Mouse (Mus musculus) ovary, postnatal 36 days (tissue): Measurements from ENCODE around the gene Nabp1.

ENCODE experiments used
- DNase-seq: peaks from one replicate; pipeline ENCODE4 v3.0.0; 2022; ENCODE audit warnings: low spot score, mixed read lengths

Nabp1 gene

DNA sequence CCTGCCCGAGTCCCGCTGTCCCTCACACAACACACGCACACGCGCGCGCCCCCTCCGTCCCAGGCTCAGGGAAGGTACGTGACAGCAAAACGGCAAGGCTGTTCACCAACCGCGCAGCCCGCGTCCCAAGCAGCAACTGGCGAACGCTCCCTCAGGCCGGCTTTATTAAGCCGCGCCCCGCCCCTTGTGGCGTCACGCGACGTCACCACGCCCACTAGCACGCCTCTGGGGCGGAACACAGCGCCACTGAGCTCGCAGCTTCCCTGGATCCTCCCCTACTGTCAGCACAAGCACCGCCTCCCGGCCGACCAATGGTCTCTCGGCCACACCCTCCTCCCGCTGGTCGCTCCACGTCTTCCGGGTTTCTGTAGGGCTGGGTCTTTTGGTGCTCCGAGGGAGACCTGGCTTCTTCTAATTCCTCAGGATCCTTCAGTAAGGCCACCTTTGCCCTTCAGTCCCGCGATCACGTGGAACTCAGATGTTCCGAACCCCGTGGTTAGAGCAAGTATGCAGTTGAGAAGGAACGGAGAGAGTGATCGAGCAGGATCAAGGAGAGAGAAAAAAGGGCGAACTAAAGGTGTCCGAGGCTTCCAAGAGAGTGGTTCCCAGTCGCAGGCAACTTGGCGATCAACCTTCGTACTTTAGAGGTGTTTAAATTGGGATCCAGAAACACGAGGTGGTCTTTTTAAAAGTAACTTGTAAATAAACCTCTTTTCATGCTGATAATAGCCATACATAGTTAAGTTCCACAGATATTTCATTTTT is at the start of gene Nabp1:
Nabp1 (minus strand) TSS at position 164 of the 765 bp plus-strand sequence.
- peak; percentile 99 for DNase-seq

DNA sequence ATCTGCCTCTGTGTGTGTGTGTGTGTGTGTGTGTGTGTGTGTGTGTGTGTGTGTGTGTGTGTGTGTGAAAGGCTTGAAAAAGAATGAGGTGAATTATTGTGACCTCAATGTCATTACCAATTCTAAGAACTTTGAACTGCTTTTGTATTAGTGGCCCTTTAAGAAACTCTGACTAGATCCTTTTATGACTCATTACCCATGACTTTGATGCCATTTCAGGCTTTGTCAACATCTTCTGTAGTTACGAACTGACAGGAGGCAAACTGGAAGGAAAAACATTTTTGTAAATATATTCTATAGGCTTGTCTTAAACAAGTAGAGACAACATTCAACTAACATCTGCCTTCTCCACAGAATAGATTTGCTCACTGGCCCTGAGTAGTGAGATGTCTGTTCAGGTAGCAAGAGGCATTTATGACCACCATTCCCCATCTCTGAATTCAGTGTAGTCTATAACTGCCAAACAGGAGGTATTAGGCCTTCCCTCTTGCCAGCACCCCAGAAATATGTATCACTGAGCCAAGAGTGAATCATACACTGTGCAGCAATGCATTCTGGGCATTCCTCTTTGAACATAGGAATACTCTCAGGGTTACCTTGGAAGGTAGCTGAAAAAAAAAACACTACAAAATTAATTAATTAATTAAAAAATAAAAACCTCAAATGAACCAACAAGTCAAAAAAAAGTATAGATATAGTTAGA is 47.5 kb upstream of the Nabp1 start:
- DNase-seq = no peak

DNA sequence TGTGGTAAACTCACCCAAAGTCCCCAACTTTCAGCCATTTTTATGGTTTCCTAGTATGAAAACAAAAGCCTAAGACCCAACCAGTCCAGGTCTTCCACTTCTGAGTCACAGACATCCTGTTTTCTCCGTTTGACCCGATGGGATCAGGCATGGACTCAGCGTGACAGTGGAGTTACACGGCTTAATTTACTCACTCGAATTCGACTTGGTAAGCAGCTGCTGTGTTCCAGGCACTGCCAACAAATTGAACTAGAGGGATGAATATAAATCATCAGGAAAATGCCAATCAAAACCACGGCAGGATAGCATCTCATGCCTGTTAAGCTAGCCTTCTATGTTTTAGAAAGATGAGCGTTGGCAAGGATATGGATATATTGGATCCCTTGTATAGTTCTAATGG is 43.4 kb upstream of the Nabp1 start:
- no peak for DNase-seq

DNA sequence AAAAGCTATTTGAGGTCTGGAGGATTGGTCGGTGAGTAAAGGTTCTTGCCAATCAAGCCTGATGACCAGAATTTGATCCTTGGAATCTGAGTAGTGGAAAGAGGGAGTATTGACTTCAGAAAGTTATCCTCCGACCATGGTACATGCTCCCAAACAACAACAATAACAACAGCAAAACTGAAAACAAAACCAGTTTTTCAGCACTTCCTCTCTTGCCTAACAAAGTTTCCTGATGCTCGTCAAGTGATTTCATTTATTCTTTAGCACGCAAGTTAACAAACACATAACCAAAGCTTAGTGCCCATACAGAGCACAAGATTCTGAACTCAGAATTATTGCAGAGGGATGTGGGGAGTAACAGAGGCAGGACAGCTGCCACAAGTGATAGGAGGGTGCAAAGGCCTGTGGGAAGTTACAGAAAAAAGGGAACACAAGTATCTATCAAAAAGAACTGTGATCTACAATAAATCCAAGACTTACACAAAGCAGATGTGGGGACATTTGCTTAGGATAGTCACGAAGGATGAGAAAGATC is 42.1 kb upstream of the Nabp1 start:
- DNase-seq = no peak

DNA sequence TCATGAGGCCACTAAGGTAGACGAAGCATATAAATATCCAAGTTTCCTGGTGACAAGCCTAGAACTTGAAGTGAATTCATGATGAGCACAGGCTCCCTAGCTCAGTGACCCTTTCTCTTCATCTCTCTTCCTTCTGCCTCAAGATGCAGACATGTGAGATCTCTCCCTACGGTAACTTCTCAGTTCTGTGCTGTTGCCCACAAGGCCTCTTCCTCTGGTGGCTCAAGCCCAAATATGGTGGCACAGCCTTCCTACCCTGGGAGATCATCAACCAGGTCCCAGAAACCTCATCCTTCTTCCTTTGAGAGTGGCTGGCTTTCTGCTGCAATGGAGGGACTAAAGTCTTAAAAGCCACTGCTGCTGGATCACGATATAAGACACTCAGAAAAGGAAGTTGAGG is 40.9 kb upstream of the Nabp1 start:
- DNase-seq = no peak

DNA sequence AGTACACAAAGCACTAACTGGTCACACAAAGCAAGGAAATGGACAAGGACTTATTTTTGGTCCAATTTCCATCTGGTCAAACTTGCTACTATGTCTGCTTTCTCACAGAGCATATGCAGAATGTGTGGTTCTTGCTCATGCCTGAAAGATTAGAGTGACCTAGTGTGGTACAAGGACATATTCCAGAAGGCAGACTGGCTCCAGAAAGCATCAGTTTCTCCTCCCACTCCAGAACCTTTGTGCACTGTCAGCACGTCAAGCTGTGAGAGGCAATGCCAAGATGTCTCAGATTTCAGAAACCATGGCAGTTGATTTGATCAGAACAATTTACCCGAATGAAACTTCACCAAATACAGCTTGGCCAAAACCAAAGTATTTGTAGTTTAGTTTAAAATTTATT is 37.4 kb upstream of the Nabp1 start:
- no peak for DNase-seq

DNA sequence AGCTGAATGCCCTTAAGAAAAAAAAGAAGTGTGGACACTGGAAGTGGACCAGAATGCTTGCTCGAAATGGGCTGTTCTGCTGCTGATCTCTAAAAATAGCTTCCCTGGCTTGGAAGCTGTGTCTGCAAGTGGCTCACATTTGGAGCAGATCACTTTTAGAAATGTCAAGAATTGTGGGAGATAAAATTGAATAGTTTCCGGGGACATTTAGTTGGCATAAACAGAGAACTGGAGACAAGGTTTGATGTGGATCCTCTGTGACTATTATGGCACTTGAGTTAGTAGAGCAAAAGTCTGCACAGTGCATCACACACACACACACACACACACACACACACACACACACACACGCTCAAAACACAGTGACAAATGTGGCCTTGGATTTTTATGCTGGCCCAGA is 36.8 kb upstream of the Nabp1 start:
- no peak for DNase-seq

DNA sequence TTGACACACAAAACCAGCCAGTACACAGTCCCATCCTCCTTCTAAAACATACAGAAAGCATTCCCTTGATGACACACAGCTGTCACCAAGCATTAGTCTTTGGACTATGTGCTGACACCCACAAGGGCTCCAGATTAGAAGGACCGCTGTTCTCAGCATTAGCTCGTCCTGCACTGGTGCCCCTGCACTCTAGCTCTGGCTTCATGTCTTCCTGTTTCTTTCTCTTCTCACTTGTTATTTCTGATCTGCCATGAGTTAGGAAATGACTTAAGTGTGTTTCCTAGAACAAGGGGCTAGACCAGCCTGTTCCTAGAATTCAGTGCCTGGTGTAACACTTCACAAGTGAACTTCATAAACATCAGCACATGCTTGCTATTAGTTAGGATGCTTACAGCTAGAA is 36.2 kb upstream of the Nabp1 start:
- no peak for DNase-seq

DNA sequence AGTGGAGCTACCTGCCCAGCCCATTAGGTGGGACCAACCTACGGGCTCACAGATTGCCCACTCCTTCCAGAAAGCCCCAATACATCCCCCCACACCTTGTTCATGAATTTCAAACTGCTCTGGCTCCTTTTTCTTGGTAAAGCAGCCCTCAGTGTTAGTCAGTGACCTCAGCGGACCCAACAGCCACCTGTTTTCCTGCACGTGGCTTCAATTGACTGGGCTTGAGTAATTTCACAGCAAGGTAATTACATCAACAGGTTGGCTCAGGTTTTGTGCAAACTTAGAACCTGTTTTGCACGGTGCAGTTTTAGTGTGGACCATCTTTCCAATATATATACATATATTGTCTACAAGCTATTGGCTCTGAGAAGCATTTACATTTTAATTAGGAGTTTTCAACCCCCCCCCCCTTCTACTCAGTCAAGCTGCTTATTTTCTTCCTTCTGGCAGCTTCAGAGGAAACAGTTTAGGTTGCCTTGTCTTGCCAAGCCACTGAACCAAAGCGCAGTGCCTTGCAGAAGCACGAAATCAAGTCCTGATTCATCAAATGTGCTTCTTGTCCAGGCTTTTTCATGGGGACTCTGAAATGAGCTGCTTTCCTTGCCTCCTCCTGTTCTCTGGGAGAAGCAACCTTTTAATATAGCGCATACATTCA is 35.0 kb upstream of the Nabp1 start:
- DNase-seq = no peak

DNA sequence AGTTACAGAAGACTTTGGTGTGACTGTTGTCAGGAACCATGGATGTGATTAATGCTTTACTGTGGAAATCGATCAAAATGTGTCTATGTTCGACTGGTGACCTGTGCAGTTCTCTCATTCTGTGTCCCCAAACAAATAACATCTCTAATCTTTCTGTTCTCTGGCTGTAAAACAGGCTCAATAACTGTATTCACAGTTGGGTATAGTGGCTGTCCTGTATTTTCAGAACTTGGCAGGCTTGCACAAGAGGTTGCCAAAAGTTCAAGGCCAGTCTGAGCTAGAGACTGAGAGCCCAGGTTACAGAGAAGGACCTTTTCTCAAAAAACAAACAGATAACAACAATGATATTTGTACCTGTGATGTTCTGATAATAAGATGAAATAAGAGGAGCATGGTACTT is 34.1 kb upstream of the Nabp1 start:
- no peak for DNase-seq

DNA sequence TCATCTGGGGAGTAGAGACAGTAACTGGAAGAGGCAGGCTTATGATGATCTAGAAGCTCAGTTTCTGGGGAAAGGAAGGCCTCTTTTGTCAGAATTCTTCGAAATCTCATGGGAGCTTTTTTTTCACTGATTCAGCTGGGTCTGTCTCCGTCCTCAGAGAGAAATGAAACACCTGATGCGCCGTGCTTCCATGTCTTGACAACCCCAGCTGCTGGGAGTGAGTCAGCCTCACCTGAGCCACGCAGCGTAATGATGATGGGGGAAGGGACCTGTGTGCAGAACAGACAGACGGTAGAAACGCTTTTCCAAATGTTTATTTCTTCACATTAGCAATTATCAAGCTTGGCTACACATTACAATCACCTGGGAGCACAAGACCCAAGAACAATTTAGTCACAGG is 31.6 kb upstream of the Nabp1 start:
- no peak for DNase-seq

DNA sequence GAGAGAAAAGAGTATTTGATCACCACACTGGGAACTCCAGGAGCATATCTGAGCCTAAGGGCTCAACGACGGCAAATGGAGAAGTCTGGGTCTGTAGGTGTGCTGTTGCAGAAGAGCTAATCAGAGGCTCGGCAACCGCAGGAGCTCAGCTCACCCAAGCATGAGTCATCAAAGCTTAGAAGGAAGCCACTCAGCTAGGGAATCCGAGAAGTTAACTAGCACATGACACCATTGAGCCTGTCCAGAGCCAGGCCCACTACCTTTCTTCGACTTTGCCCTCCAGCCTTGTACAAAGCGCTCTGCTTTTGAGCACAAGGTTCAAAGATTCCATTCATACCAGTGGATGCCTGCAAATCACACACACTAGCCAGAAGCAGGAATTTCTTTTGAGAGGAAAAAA is 30.9 kb upstream of the Nabp1 start:
- no peak for DNase-seq

DNA sequence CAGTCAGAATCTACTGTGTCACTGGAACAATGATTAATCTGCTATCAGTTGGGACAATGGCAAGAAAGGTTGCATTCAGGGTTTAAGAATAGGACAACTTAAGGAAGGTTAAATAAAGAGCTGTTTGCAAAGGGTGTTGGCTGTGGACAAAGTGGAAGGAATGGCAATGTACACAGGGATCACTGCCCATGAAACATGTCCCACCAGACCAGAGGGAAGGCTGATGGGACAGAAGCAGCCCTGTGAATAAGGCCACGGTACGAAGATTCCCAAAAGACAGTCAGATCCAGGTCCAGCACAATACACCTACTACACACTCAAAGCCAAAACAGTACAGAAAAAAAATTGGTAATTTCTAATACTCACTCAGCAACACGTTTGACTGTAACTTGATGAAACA is 30.3 kb upstream of the Nabp1 start:
- DNase-seq = no peak

DNA sequence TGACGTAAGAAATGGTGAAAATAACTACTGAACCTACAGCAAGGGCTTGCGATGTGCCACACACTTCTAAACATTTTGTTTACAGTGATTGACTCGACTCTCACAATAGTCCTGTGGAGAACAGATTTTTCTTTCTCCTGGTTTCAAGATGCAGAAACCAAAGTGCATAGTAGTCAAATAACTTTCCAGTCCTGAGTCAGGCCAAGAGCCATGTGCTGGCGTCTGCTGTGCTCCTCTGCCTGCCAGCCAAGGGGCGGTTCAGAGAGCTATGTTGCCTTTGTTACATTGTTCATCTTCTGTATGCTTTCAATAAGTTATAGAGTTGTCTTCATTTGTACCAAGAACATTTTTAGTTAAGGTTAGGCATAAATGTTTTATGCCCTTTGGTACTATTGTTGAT is 29.2 kb upstream of the Nabp1 start:
- no peak for DNase-seq

DNA sequence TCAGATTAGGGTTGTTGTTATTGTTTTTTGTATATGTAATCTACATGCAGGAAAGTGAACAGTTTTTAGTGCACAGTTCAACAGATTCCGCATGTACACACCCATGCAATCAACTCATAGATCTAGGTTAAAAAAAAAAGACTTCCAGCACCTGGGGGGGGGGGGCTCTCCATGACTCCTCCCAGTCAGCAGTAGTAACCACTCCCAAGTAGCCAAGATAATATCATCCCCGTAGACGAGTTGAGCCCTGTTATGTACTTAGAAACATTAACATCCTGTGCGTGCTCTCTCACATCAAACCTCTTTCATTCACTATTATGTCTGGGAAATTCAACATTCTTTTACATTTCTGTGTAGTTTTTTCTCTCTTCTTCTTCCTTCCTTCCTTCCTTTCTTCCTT is 28.0 kb upstream of the Nabp1 start:
- no peak for DNase-seq

DNA sequence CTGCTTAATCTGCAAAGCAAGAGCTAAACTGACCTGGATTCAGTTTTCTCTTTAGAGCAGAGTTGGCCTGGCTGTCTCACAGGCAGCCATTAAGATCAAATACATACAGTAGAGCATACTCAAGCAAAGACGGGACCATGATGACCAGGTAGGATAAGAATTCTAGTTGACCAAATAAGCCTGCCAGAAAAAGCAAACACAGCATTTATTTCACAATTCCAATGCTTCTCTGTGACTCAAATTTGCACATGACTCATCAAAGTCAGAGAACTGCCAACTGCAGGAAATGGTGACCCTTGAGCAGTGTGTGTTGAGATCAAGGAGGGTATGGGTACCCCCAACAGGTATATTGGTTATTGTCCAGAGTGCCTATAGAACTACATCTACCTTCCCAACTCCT is 27.4 kb upstream of the Nabp1 start:
- no peak for DNase-seq

DNA sequence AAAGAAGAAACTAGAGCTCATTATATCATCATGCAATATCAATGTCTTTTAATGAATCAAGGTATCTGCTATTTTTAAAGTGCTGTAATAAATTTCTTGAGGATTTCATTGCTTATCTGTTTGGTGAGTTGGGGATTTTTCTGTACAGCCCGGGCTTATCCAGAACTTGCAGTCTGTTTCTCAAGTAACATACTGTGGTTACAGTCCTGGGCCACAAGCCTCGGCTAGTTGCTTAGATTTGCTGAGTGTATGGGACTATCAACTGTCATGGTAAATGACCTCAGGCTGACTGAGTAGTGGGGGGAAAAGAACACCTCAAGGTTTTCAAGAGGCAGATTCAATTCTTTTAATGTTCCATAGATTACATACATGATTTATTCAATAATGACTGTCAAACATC is 24.8 kb upstream of the Nabp1 start:
- no peak for DNase-seq

DNA sequence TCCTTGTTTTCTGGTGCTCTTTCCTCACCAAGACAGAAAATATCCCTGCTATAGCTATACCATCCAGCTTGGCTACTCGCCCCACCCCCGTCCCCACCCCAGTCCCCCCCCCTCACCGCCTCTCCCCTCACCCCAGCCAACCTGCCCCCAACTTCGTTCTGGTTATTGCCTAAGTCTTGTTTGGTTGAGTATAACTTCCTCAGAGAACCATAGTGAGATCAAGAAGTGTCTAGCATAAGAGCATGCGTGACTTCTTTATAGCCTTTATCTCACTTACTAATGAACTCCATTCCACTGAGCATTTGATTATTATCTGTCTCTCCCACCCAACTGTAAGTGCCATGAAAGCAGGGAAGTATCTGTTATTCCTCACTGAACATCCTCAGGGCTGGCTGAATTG is 24.1 kb upstream of the Nabp1 start:
- no peak for DNase-seq

DNA sequence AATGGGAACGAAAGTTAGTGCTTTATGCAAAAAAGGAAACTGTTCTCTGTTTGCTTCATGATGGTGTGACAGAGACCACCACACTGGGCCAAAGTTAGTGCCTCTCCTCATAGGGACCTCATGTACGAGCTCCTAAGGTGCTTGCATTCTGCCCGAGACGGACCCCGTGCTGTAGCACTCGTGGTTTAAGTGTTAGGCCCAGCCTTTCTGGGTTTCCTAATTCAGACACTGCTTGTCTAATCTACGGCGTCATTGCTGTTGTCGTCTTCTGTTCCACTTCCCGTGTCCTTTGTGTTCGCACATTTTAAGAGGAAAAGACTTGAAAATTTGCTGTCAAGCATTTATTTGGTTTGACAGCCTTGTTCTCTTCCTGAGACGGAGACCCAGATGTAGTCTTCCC is 23.0 kb upstream of the Nabp1 start:
- no peak for DNase-seq

DNA sequence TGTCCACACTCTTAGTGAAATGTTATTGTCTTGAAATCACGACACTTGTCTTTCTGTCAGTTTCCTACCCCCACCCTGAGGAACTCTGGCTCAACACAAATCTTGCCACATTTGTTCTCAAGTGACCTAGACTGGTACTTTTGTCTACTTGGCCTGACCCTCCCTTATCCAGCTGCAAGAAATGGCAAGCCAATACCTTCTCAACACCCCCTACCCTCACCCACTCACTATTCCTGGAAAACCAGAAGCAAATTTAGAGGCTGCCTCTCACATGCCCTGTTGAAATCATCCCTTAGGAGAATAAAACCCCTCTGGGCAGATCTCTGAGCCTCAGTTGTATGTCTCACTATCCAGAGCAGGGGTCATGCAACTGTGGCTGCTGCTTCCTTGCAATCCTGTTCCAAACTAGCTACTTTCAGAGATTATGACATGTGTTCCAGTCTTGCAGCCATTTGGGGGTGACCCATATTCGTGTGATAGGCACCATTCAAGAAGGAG is 20.4 kb upstream of the Nabp1 start:
- DNase-seq = no peak

DNA sequence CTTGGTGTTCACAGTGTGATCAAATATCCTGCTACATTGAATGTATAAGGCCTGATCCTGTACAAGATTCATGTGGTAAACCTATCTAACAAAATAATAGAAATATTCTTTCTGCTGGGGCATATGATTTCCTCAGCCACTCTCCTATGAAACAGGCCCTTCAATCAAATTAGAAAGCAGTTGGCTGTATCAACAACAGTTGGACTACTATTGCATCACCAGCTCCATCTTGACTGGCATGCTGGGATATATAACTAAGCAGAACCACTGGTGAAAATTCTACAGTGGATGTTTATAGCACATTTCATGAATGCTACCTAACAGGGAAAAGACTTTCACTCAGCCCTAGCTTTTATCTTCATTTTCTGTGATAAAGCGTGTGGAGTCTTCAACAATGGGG is 17.9 kb upstream of the Nabp1 start:
- DNase-seq = no peak

DNA sequence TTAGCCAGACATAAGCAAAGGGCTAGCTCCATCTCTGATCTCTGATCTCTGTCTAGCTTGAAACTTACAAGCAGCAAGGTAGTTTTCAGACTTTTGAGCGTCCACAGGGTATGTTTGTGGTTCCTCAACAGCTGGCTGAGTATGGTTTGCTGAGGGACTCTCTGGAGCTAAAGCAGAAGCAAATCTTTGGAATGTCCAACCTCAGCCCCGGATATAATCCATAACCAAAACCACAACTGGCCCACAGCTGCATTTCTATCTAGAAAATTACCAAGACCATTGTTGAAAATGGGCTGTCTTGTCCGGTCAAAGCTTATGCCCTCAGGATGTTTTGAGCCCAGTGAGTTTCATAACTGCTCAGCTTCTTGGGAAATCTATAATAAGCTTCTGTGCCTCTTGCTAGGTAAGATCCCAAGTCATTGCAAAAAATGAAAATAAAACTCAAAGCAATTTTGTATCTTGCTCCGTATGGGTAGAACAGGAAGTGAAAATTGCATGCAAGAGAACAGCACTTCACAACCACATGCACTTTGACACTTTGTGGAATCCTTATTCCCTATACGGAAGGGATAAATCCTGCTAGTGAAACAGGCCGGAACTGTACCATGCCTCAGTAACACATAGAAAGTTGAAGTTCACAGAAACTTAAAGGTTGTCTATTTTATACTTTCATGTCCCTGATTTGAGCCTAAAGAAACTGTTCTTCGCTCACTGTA is 15.5 kb upstream of the Nabp1 start:
- DNase-seq = no peak
